Comparison of ENCODE assay signal across 8 mouse cellular contexts in genomic region chr1:135698996-135699705, GRCm38 (mm10). TPM values are rescaled to one million over a fixed set of nuclear protein-coding genes. Genes with fewer than 3 reads are reported as not detected.
DNase-seq lines count a peak whose midpoint lies in the region; ATAC-seq and TF ChIP-seq lines count a peak whose summit lies in the region.

No protein-coding gene starts in this region.

- DNase-seq in 3T3-L1 (ENCODE audit: low read depth, low spot score): peak; percentile 86
- peak; percentile 88 for DNase-seq in forebrain, embryonic 14.5 days (ENCODE audit: low spot score)
- DNase-seq in heart, postnatal 10 days: peak; percentile 86 to 88
- peak; percentile 87 to 90 for DNase-seq in kidney, postnatal 4 days
- peak; percentile 64 for DNase-seq in liver, postnatal 0 days
- peak; percentile 68 for DNase-seq in thymus, adult 2 months

- no peaks in the 10 kb centered on the region for H3K9me3 ChIP-seq in forebrain, embryonic 14.5 days (replicated peaks; ENCODE audit: control insufficient read depth, low read length)
- no peaks in the 10 kb centered on the region for H3K9me3 ChIP-seq in liver, postnatal 0 days (ENCODE audit: low read length)
- H3K9me3 ChIP-seq in neural tube, embryonic 13.5 days: no peaks in the 10 kb centered on the region

- intact Hi-C loops in heart, postnatal 10 days (cut with DNase I): loop anchor here (1.0 to 10.0 kb wide), 3 partner anchors 29 to 544 kb away; no protein-coding TSS in a partner anchor

- peak; percentile 54 for TF ChIP-seq CTCF in bone marrow, adult 2 months (IDR thresholded peaks at IDR 0.05; ENCODE audit: control insufficient read depth, insufficient read depth, low read length)
- TF ChIP-seq CTCF in liver, postnatal 0 days (IDR thresholded peaks at IDR 0.05; ENCODE audit: low read depth): peak; percentile 75
- peak; percentile 63; the same call in 1 of the 2 replicates for TF ChIP-seq CTCF in thymus, adult 2 months (IDR thresholded peaks at IDR 0.05; ENCODE audit: borderline replicate concordance, control insufficient read depth, extremely low read depth, insufficient read depth, low read length, poor library complexity)

- peaks cover 1% of the 10 kb centered on the region for H3K4me1 ChIP-seq in bone marrow, adult 2 months (ENCODE audit: control insufficient read depth, insufficient read depth, low read length)
- peaks cover 9% of the 10 kb centered on the region; the same call in 1 of the 2 replicates for H3K4me1 ChIP-seq in forebrain, embryonic 14.5 days (ENCODE audit: control insufficient read depth, insufficient read depth, low read length)
- H3K4me1 ChIP-seq in liver, postnatal 0 days (ENCODE audit: insufficient read depth): peaks cover 8% of the 10 kb centered on the region; the same call in 1 of the 2 replicates
- H3K4me1 ChIP-seq in neural tube, embryonic 13.5 days (replicated peaks): peaks cover 23% of the 10 kb centered on the region
- no peaks in the 10 kb centered on the region for H3K4me1 ChIP-seq in thymus, adult 2 months (replicated peaks; ENCODE audit: control insufficient read depth, insufficient read depth, low read length)

- H3K36me3 ChIP-seq in forebrain, embryonic 14.5 days (ENCODE audit: control insufficient read depth, insufficient read depth, low read length): no peaks in the 10 kb centered on the region
- no peaks in the 10 kb centered on the region for H3K36me3 ChIP-seq in liver, postnatal 0 days (replicated peaks; ENCODE audit: insufficient read depth, low read length)
- H3K36me3 ChIP-seq in neural tube, embryonic 13.5 days: no peaks in the 10 kb centered on the region
- H3K36me3 ChIP-seq in thymus, adult 2 months (ENCODE audit: control insufficient read depth, insufficient read depth, low read length): no peaks in the 10 kb centered on the region

- ATAC-seq in forebrain, embryonic 14.5 days: peak; percentile 81
- ATAC-seq in liver, postnatal 0 days: peak; percentile 31; the same call in 1 of the 2 replicates
- peak; percentile 71 for ATAC-seq in neural tube, embryonic 13.5 days (ENCODE audit: low read depth)

- H3K9ac ChIP-seq in forebrain, embryonic 14.5 days (ENCODE audit: low read length): peak overlapping the region; percentile 37
- no peak overlapping the region for H3K9ac ChIP-seq in liver, postnatal 0 days (replicated peaks)
- H3K9ac ChIP-seq in neural tube, embryonic 13.5 days: peak overlapping the region; percentile 52

- H3K27me3 ChIP-seq in forebrain, embryonic 14.5 days (replicated peaks; ENCODE audit: control insufficient read depth, insufficient read depth, low read length): peaks cover 5% of the 10 kb centered on the region
- 0 out of 2 replicates have a peak, but pooled peaks cover 2% of the 10 kb centered on the region for H3K27me3 ChIP-seq in liver, postnatal 0 days (ENCODE audit: insufficient read depth, low read length)
- peaks cover 19% of the 10 kb centered on the region for H3K27me3 ChIP-seq in neural tube, embryonic 13.5 days
- no peaks in the 10 kb centered on the region for H3K27me3 ChIP-seq in thymus, adult 2 months (ENCODE audit: control insufficient read depth, insufficient read depth, low read length)

- no peak for TF ChIP-seq EP300 in liver, postnatal 0 days (IDR thresholded peaks at IDR 0.05; ENCODE audit: low read depth)

- no peak overlapping the region for H3K4me3 ChIP-seq in bone marrow, adult 2 months (replicated peaks; ENCODE audit: control insufficient read depth, low read depth, low read length)
- H3K4me3 ChIP-seq in forebrain, embryonic 14.5 days (ENCODE audit: low read depth, low read length): peak overlapping the region; percentile 27
- no peak overlapping the region for H3K4me3 ChIP-seq in liver, postnatal 0 days (ENCODE audit: low read depth, low read length)
- peak overlapping the region; percentile 34 for H3K4me3 ChIP-seq in neural tube, embryonic 13.5 days
- no peak overlapping the region for H3K4me3 ChIP-seq in thymus, adult 2 months (ENCODE audit: control insufficient read depth, insufficient read depth, low read length)

- WGBS in bone marrow, adult 2 months: 35% methylated on average over 29 of the region's 29 CpGs
- 2% methylated on average over 29 of the region's 29 CpGs for WGBS in forebrain, embryonic 14.5 days
- 14% methylated on average over 29 of the region's 29 CpGs for WGBS in liver, postnatal 0 days (ENCODE audit: insufficient replicate concordance)
- 3% methylated on average over 29 of the region's 29 CpGs for WGBS in neural tube, embryonic 13.5 days
- 45% methylated on average over 29 of the region's 29 CpGs for WGBS in thymus, adult 2 months

- TF ChIP-seq POLR2A in bone marrow, adult 2 months (IDR thresholded peaks at IDR 0.05; ENCODE audit: borderline replicate concordance, control insufficient read depth, low read depth, low read length): no peak
- no peak for TF ChIP-seq POLR2A in thymus, adult 2 months (IDR thresholded peaks at IDR 0.05; ENCODE audit: control insufficient read depth, extremely low read depth, insufficient read depth, low read length, poor library complexity)

- peak overlapping the region; percentile 64 for H3K4me2 ChIP-seq in forebrain, embryonic 14.5 days (ENCODE audit: low read length)
- peak overlapping the region; percentile 38 for H3K4me2 ChIP-seq in liver, postnatal 0 days (ENCODE audit: low read depth, low read length)
- peak overlapping the region; percentile 60 for H3K4me2 ChIP-seq in neural tube, embryonic 13.5 days

- no peak overlapping the region for H3K27ac ChIP-seq in bone marrow, adult 2 months (ENCODE audit: control insufficient read depth, insufficient read depth, low read depth, low read length, poor library complexity)
- no peak overlapping the region for H3K27ac ChIP-seq in forebrain, embryonic 14.5 days (ENCODE audit: low read depth, low read length)
- H3K27ac ChIP-seq in liver, postnatal 0 days (ENCODE audit: low read depth): no peak overlapping the region
- H3K27ac ChIP-seq in neural tube, embryonic 13.5 days (replicated peaks): peak overlapping the region; percentile 68
- H3K27ac ChIP-seq in thymus, adult 2 months (ENCODE audit: control insufficient read depth, insufficient read depth, low read length): no peak overlapping the region

RNA-seq across cellular contexts. Expression of gene Csrp1, which starts 20.7 kb away (rescaled TPM):
- polyA plus RNA-seq in bone marrow, adult 2 months (2011; ENCODE audit: insufficient read depth, insufficient read length, low replicate concordance, missing spikeins): 61.5 and 109 TPM in 2 replicates
- polyA plus RNA-seq in forebrain, embryonic 14.5 days (2014; fragmentation: Nextera tagmentation; extraction: Ambion mirVana): 22.3 and 24.9 TPM in 2 replicates
- total RNA-seq in heart, postnatal 10 days (2021): 100 to 1,000 TPM; 107 to 117 TPM
- polyA plus RNA-seq in liver, postnatal 0 days (2015; fragmentation: Nextera tagmentation; extraction: Ambion mirVana): 23.5 and 25.9 TPM in 2 replicates
- polyA plus RNA-seq in neural tube, embryonic 13.5 days (2015; fragmentation: Nextera tagmentation; extraction: Ambion mirVana): 28.0 and 30.6 TPM in 2 replicates
- polyA plus RNA-seq in thymus, adult 2 months (2012; rRNA removed): 333 and 390 TPM in 2 replicates

Comparison
In these comparisons a context has a peak if more than half of its experiments do, and no peak if none do; other contexts are left out.
1. H3K4me3 ChIP-seq: peak in forebrain, embryonic 14.5 days (single experiment) and neural tube, embryonic 13.5 days (single experiment); none in bone marrow, adult 2 months (single experiment), liver, postnatal 0 days (single experiment) and thymus, adult 2 months (single experiment).
2. ATAC-seq: peak in every context shown above with its lines; median percentile 81 in forebrain, embryonic 14.5 days; 71 in neural tube, embryonic 13.5 days; 31 in liver, postnatal 0 days.
3. Peak in every context shown above with its lines, with median percentiles within 50 percentile points of each other: DNase-seq, CTCF ChIP-seq and H3K4me2 ChIP-seq.